Mouse (Mus musculus) retina, adult 2 months (tissue): ENCODE data around the gene Cryba1.
A peak's percentile ranks its signal among the peaks of the same experiment; 100 is the strongest.

Experiments
- DNase-seq: peaks from one replicate; pipeline ENCODE4 v3.0.0-alpha.2; 2012; ENCODE audit warnings: low read depth, low spot score

The Cryba1 gene

DNA sequence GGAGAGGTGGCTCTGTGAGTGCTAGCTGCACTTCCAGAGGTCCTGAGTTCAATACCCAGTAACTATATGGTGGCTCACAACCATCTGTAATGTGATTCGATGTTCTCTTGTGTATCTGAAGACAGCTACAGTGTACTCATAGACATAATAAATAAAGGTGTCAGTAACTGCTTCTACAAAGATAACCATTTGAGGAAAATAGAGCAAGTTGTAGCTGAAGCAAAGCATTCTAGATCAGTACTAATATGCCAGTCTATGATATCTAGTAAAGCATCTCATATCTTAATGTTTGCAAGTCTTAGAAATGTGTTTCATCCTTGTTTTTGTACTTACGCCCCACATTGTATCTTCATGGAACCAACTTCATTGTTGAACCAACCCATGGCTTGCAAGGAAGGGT is 6.0 kb downstream of the Cryba1 start:
- DNase-seq: no peak

DNA sequence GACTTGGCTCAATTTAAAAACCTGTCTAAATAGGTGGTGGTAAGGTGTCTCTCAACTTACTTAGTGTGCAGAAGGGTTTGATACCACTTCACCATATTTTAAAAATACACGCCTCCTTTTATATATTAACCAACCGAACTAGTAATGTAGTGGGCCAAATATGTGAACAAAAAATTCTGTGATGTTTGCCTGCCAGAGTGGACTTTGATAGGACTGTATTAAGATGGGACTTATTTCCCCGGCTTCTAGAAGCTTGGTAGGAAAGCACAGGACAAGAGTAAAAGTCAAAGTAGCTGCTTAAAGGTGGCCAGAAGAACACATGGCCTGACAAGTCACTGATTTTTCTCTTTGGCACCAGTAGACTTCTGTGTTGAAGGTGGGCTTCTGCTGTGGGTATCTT is 11.3 kb downstream of the Cryba1 start:
- no peak for DNase-seq

DNA sequence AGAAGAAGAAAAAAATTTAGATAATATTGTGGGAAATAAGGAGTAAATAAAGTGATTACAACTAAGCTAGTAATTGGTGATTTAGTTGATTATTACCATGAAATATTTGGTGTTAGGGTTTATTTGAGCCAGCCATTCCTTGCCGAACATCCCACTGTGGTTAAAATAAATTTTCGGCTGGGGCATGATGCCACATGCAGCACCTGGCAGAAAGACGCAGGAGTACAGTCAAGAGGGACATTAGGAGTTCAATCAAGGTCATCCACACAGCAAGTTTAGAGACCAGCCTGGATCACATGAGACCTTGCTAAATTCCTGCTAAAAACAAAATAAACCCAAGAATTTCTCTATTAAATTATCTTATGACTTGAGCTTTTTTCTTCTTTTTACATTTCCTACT is 16.0 kb downstream of the Cryba1 start:
- no peak for DNase-seq

- no peak for DNase-seq
These were observed 19.2 kb downstream of the Cryba1 start for GRCm38 (mm10) chr11:77705920-77706319.

GRCm38 (mm10) chr11:77697232-77697631 is 27.9 kb downstream of the Cryba1 start:
- no peak for DNase-seq

DNA sequence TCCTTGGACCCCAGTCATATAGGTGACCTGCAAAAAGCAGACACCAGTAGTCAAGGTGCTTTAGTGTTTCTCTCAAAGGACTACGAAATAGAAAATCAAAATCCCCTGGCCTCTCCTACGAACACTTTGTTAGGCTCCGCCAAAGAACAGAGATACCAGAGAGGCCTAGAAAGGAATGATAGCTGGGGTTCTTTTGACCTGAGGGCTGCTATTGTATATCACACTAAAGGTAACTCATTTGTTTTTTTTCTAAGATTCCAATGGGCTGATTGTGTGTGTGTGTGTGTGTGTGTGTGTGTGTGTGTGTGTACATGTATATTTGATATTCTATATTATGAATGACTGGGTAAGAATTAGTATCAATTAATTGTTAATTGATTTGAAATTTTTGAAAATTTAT is 32.1 kb downstream of the Cryba1 start:
- DNase-seq: no peak

DNA sequence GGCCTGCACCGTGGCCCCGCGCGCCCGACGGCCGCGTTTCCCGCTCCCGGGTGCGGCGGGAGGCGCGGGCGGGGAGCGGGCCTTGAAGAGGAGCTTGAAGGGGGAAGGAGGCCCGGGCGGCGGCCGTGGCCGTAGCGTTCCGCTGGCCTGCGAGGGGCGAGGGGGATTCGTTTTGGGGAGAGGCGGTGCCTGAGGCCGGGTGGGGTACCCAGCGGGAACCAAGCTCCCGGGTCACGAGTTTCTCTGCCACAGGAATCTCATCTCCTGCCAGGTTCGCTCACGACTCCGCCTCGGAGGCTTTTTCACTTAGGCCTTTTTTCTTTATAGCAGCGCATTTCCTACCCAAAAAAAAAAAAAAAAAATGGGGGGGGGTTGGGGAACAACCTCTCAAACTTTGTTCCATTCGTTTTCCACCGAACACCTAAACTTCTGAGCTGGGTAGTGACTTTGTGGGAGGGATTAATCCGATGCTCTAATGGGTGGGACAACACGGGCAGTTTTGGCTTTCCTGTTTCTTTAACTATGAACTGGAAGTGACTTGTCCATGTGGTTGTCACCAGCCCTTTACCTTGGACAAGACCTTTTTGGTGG is 37.4 kb downstream of the Cryba1 start:
- DNase-seq: no peak

DNA sequence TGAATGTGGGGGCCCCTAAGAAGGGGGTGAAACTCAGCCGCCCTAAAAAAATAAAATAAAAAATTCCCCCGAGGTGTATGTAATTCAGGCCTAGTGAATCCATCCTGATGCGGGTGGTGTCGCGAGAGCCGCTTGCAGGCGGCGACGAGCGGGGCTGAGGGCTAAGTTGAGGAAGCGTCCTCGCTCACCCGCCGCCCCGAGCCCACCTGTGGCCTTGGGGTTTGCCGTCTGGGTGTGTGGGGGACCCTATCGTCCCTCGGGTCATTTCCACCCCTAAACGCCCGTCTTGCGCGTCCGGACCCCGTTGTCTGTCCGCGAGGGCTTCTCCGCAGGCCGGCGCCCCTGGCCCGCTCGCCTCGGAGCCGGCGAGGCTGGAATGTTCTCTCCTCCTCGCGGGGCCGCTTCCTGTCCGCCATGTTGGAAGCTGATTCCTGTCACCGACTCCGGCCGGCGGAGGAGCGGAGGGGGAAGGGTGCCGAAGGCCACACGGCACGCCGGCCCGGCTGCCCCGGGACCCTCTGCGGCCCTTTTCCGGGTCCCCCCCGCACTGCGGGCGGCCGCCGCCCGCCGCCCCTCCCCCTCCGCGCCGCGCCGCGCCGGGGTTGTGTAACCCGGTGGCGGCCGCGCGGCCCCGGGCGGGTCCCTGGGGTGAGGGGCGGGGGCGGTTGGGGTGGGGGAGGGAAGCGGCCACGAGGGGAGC is 38.1 kb downstream of the Cryba1 start:
- DNase-seq: no peak

- no peak for DNase-seq
These were observed 38.7 kb downstream of the Cryba1 start for GRCm38 (mm10) chr11:77686346-77686840.

GRCm38 (mm10) chr11:77685383-77686265 is 39.5 kb downstream of the Cryba1 start, which contains the start of gene Nufip2:
Nufip2 (plus strand) TSS chr11:77686155.
- DNase-seq: peak; percentile 96

DNA sequence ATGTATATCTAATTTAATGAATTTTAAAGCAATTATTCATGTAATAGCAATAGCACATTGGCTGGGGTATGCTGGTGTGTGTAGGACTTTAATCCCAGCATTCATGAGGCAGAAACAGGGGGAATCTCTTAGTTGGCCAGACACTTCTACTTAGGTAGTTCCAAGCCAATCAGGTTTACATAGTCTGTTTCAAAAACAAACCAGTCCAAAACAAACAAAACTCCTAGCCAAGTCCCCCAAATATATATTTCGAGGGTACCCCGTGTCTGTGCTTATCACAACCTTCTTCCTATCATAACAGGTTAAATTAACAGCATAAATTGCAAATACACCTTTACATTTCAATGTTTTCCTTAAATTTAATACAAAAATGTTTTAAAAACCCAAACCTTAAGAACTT is 40.2 kb downstream of the Cryba1 start:
- DNase-seq: no peak

GRCm38 (mm10) chr11:77680018-77680417 is 45.1 kb downstream of the Cryba1 start:
- no peak for DNase-seq

GRCm38 (mm10) chr11:77673428-77673991 is 51.6 kb downstream of the Cryba1 start:
- no peak for DNase-seq

GRCm38 (mm10) chr11:77672746-77673145 is 52.3 kb downstream of the Cryba1 start:
- DNase-seq: no peak
